Mouse (Mus musculus): ENCODE data around the gene Mlxipl. TPM values are rescaled to one million over a fixed set of nuclear protein-coding genes. Genes with fewer than 3 reads are reported as not detected.

Gene Mlxipl
- 2.8 TPM for polyA plus RNA-seq (2014; fragmentation: Illumina TruSeq; extraction: RNeasy Lipid Tissue Mini Kit (QIAGEN cat#74804); ENCODE audit: low read depth, low replicate concordance)

GRCm38 (mm10) chr5:135089653-135090052 is at the start of gene Mlxipl:
Gene Mlxipl, plus strand, starts transcription at chr5:135089890.

GRCm38 (mm10) chr5:135063629-135064381 is 25.9 kb upstream of the Mlxipl start, which contains the start of gene Dnajc30:
Gene Dnajc30, plus strand, starts transcription at chr5:135064202.

GRCm38 (mm10) chr5:135064909-135065446 is 24.7 kb upstream of the Mlxipl start, which contains the start of gene Bud23:
Gene Bud23, minus strand, starts transcription at chr5:135064959.

GRCm38 (mm10) chr5:135077564-135078481 is 11.9 kb upstream of the Mlxipl start, which contains the start of gene Vps37d:
Gene Vps37d, minus strand, starts transcription at chr5:135078266.

GRCm38 (mm10) chr5:135149053-135149819 is 59.5 kb downstream of the Mlxipl start, which contains the start of gene Tbl2:
Gene Tbl2, plus strand, starts transcription at chr5:135149657.

GRCm38 (mm10) chr5:135168063-135169062 is 78.7 kb downstream of the Mlxipl start, which contains the start of gene Bcl7b:
Gene Bcl7b, plus strand, starts transcription at chr5:135168283.

GRCm38 (mm10) chr5:135186621-135187348 is 97.1 kb downstream of the Mlxipl start, which contains the start of gene Baz1b:
Gene Baz1b, plus strand, starts transcription at chr5:135187264.

Other genes with a start within 250 kb of the Mlxipl start
- gene Tmem270, start 183.2 kb upstream of the Mlxipl start, polyA plus RNA-seq (2014; fragmentation: Illumina TruSeq; extraction: RNeasy Lipid Tissue Mini Kit (QIAGEN cat#74804); ENCODE audit: low read depth, low replicate concordance) = not detected
- not detected for gene Cldn13, start 174.4 kb upstream of the Mlxipl start, polyA plus RNA-seq (2014; fragmentation: Illumina TruSeq; extraction: RNeasy Lipid Tissue Mini Kit (QIAGEN cat#74804); ENCODE audit: low read depth, low replicate concordance)
- gene Mettl27, start 157.5 kb upstream of the Mlxipl start, polyA plus RNA-seq (2014; fragmentation: Illumina TruSeq; extraction: RNeasy Lipid Tissue Mini Kit (QIAGEN cat#74804); ENCODE audit: low read depth, low replicate concordance) = 10.4 TPM
- gene Cldn4, start 143.0 kb upstream of the Mlxipl start, polyA plus RNA-seq (2014; fragmentation: Illumina TruSeq; extraction: RNeasy Lipid Tissue Mini Kit (QIAGEN cat#74804); ENCODE audit: low read depth, low replicate concordance) = 2.8 TPM
- gene Cldn3, start 103.7 kb upstream of the Mlxipl start, polyA plus RNA-seq (2014; fragmentation: Illumina TruSeq; extraction: RNeasy Lipid Tissue Mini Kit (QIAGEN cat#74804); ENCODE audit: low read depth, low replicate concordance) = 1.2 TPM
- gene Abhd11, start 80.7 kb upstream of the Mlxipl start, polyA plus RNA-seq (2014; fragmentation: Illumina TruSeq; extraction: RNeasy Lipid Tissue Mini Kit (QIAGEN cat#74804); ENCODE audit: low read depth, low replicate concordance) = 9.0 TPM
- gene Stx1a, start 66.4 kb upstream of the Mlxipl start, polyA plus RNA-seq (2014; fragmentation: Illumina TruSeq; extraction: RNeasy Lipid Tissue Mini Kit (QIAGEN cat#74804); ENCODE audit: low read depth, low replicate concordance) = not detected
- 8.6 TPM for gene Dnajc30, start 25.7 kb upstream of the Mlxipl start, polyA plus RNA-seq (2014; fragmentation: Illumina TruSeq; extraction: RNeasy Lipid Tissue Mini Kit (QIAGEN cat#74804); ENCODE audit: low read depth, low replicate concordance)
- 12.6 TPM for gene Bud23, start 24.9 kb upstream of the Mlxipl start, polyA plus RNA-seq (2014; fragmentation: Illumina TruSeq; extraction: RNeasy Lipid Tissue Mini Kit (QIAGEN cat#74804); ENCODE audit: low read depth, low replicate concordance)
- gene Vps37d, start 11.6 kb upstream of the Mlxipl start, polyA plus RNA-seq (2014; fragmentation: Illumina TruSeq; extraction: RNeasy Lipid Tissue Mini Kit (QIAGEN cat#74804); ENCODE audit: low read depth, low replicate concordance) = not detected
- gene Tbl2, start 59.8 kb downstream of the Mlxipl start, polyA plus RNA-seq (2014; fragmentation: Illumina TruSeq; extraction: RNeasy Lipid Tissue Mini Kit (QIAGEN cat#74804); ENCODE audit: low read depth, low replicate concordance) = 6.5 TPM
- gene Bcl7b, start 78.4 kb downstream of the Mlxipl start, polyA plus RNA-seq (2014; fragmentation: Illumina TruSeq; extraction: RNeasy Lipid Tissue Mini Kit (QIAGEN cat#74804); ENCODE audit: low read depth, low replicate concordance) = 9.1 TPM
- 47.9 TPM for gene Baz1b, start 97.4 kb downstream of the Mlxipl start, polyA plus RNA-seq (2014; fragmentation: Illumina TruSeq; extraction: RNeasy Lipid Tissue Mini Kit (QIAGEN cat#74804); ENCODE audit: low read depth, low replicate concordance)
- 0.25 TPM for gene Fzd9, start 161.3 kb downstream of the Mlxipl start, polyA plus RNA-seq (2014; fragmentation: Illumina TruSeq; extraction: RNeasy Lipid Tissue Mini Kit (QIAGEN cat#74804); ENCODE audit: low read depth, low replicate concordance)